Mouse (Mus musculus): ENCODE data around the gene Rcan2.

Rcan2 gene

DNA sequence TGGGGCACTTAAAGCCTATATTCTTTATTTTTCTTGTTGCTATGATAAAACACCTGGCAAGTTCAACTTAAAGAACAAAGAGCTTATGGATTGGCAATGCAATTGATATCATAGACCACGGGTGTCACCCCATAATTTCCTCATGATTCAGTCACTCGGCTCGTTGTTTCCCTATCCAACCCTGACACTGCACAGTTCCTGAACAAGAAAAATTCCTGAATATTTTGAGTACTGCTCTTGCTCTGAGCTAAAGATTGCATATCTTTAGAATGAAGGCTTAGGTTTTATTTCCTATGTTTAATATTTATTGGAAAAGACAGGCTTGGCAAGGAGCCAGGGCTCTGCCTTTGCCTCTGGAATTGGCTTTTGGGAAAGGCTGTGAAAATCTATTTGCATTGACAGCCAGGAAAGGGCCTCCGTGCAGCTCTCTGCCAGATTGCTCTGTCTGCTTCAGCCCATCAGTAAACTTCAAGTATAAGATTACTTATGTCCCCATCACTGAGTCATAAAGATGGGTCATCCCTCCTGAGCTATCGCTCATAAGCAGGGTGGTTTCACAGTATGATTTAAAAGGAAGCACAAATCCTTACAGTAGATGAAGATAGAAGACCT lies 188.3 kb downstream of the Rcan2 start:
- in situ Hi-C loops (cut with MboI; ENCODE audit: low pct_unique_long_range_greater_than_20kb in 1 of 2, low sequenced_read_pairs in 2 of 2, unreplicated experiment in 1 of 2): no loop called here

- in situ Hi-C loops (cut with MboI; ENCODE audit: low pct_unique_long_range_greater_than_20kb in 1 of 2, low sequenced_read_pairs in 2 of 2, unreplicated experiment in 1 of 2): no loop called here
These were observed 189.8 kb downstream of the Rcan2 start for GRCm38 (mm10) chr17:43990957-43991383.

DNA sequence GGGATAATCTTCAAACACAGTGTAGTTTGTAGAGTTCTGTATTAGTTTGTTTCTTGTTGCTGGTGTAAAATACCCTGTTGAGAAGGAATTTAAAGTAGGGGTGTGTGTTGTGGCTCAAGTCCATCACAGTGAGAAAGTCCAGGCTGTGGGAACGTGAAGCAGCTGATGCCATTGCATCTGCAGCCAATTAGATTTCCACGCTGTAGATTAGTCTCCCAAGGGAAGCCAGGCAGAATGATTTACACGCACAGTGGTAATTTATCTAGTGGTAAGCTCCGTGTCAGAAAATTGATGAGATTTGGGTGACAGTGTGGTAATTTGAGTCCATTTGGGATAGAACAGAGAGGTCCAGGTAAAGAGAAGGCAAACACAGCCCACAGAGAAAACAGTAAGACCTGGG lies 192.9 kb downstream of the Rcan2 start:
- in situ Hi-C loops (cut with MboI; ENCODE audit: low pct_unique_long_range_greater_than_20kb in 1 of 2, low sequenced_read_pairs in 2 of 2, unreplicated experiment in 1 of 2): no loop called here

DNA sequence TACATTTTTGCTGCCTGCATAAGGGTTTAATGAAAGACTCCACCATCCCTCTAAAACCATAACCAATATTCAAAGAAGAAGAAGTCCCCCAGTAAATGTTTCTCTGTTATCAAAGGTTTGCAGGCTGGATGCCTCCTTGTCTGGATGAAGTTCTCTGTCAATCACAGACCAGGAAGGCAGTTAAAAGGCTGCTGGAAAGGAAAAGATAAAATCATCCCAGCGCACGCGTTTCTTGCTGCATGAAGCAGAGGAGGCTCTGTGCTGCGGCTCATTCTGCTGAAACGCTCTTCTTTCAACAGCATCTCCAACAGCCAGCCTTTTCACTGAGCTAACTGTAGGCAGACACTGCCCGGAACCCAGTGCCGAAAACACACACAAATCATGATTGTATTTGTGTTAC lies 196.4 kb downstream of the Rcan2 start:
- in situ Hi-C loops (cut with MboI; ENCODE audit: low pct_unique_long_range_greater_than_20kb in 1 of 2, low sequenced_read_pairs in 2 of 2, unreplicated experiment in 1 of 2): no loop called here

DNA sequence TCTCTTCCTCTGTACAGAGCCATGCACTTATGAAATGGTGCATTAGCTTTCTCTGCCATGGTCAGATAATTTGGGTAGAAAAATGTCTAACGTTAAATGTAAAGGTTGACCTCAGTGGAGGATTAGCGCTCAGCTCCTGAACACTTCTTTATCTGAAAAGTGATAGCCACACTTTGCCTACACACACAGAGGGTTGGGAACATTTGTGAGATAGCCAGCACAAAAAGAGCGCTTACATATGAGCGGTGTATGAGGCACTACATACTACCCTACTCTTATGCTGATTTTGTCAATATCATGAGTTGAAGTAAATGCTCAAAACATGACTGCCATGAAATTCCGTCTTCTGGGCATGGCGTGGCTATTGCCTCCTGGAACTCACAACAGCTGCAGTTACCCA lies 196.9 kb downstream of the Rcan2 start:
- in situ Hi-C loops (cut with MboI; ENCODE audit: low pct_unique_long_range_greater_than_20kb in 1 of 2, low sequenced_read_pairs in 2 of 2, unreplicated experiment in 1 of 2): no loop called here

- in situ Hi-C loops (cut with MboI; ENCODE audit: low pct_unique_long_range_greater_than_20kb in 1 of 2, low sequenced_read_pairs in 2 of 2, unreplicated experiment in 1 of 2): no loop called here
These were observed 203.2 kb downstream of the Rcan2 start for GRCm38 (mm10) chr17:44004401-44004800.

GRCm38 (mm10) chr17:44007411-44007810 lies 206.3 kb downstream of the Rcan2 start:
- in situ Hi-C loops (cut with MboI; ENCODE audit: low pct_unique_long_range_greater_than_20kb in 1 of 2, low sequenced_read_pairs in 2 of 2, unreplicated experiment in 1 of 2): no loop called here

GRCm38 (mm10) chr17:44011917-44012316 lies 210.8 kb downstream of the Rcan2 start:
- in situ Hi-C loops (cut with MboI; ENCODE audit: low pct_unique_long_range_greater_than_20kb in 1 of 2, low sequenced_read_pairs in 2 of 2, unreplicated experiment in 1 of 2): no loop called here

DNA sequence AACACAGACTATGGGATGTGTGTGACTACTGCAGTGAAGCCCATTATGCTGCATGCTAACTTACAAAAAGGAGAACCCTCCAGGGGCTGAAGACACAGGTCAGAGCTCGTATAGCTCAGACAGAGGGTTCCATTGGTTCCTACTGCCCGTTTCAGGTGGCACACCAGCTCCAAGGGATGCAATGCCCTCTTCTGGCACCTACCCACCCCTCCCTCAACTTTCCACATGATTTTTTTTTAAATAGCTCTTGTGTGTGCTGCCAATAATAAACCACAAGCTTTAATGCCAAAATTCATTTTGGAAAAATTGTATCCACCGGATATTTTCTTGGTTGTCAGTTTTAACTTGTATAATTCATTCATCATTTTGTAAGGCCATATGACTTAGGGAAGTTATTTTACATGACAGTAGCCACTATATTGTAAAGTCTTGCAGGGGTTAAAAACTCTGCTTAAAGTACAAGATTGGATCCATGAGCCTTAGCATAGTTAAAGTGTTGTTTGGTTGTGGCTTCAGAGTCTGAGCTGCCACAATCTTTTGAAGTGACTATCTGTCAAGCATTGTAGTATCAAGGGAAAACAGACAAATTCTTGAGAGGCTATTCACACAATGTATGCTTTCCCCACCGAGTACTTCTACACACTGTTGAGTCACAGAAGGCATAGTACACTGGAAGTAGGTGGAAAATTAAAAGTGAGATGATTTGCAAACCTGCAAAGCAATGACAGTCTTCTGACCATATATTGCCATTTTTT lies 212.8 kb downstream of the Rcan2 start:
- in situ Hi-C loops (cut with MboI; ENCODE audit: low pct_unique_long_range_greater_than_20kb in 1 of 2, low sequenced_read_pairs in 2 of 2, unreplicated experiment in 1 of 2): no loop called here

DNA sequence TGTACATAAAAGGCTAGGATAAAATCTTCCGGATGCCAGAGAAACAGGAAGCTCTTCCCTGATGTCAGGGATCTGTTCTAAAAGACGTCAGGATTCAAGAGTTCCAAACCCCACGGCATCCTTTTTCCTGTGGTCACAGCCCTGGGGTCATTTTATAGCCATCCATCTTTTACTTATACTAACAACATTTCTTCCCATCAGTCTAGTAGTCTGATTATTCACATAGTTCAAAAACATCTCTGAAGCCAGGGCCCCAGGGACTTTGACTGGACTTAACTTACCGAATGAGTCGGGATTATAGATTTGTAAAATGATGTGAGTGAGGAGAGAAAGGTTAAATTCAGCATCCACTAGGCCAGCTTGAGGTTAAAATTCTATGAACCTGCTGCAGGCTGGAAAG lies 215.2 kb downstream of the Rcan2 start:
- in situ Hi-C loops (cut with MboI; ENCODE audit: low pct_unique_long_range_greater_than_20kb in 1 of 2, low sequenced_read_pairs in 2 of 2, unreplicated experiment in 1 of 2): no loop called here

- in situ Hi-C loops (cut with MboI; ENCODE audit: low pct_unique_long_range_greater_than_20kb in 1 of 2, low sequenced_read_pairs in 2 of 2, unreplicated experiment in 1 of 2): no loop called here
These were observed 219.6 kb downstream of the Rcan2 start for GRCm38 (mm10) chr17:44020707-44021220.

DNA sequence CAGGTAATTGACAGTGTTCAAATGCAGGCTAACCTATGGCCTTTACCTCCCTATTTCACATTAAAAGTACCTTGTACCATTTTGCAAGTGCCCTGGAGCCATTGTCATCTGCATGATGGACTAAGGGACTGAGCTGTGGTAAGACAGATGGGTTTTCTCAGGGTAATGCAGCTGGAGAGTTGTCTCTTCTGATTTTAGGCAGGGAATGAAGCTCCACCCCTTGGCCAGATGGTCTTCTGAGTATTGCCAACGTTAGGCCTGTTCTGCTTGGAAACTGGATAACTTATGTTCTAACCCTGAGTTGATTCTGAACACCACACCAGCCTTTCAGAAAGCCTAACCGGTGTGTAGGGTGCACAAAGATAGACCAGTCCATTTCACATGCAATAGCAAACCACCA lies 222.7 kb downstream of the Rcan2 start:
- in situ Hi-C loops (cut with MboI; ENCODE audit: low pct_unique_long_range_greater_than_20kb in 1 of 2, low sequenced_read_pairs in 2 of 2, unreplicated experiment in 1 of 2): no loop called here

DNA sequence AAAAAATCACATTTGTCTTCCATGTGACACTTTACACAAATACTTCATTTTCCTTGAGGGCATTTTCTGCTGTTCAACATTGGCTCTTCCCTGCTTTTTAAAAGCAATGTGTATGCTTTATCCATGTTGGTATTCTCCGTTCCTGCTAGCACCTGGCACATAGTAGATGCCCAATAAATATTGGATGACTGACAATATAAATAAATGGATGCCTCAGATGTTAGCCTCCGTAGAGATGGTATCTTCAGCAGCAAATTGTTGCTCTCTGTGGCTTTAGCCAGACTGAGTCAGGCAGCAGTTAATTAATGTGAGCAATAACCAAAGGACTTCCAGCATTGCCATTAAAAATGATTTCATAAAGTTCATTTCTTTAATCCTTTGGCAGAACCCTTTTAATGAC lies 223.9 kb downstream of the Rcan2 start:
- in situ Hi-C loops (cut with MboI; ENCODE audit: low pct_unique_long_range_greater_than_20kb in 1 of 2, low sequenced_read_pairs in 2 of 2, unreplicated experiment in 1 of 2): no loop called here

GRCm38 (mm10) chr17:44025935-44026334 lies 224.8 kb downstream of the Rcan2 start:
- in situ Hi-C loops (cut with MboI; ENCODE audit: low pct_unique_long_range_greater_than_20kb in 1 of 2, low sequenced_read_pairs in 2 of 2, unreplicated experiment in 1 of 2): no loop called here

DNA sequence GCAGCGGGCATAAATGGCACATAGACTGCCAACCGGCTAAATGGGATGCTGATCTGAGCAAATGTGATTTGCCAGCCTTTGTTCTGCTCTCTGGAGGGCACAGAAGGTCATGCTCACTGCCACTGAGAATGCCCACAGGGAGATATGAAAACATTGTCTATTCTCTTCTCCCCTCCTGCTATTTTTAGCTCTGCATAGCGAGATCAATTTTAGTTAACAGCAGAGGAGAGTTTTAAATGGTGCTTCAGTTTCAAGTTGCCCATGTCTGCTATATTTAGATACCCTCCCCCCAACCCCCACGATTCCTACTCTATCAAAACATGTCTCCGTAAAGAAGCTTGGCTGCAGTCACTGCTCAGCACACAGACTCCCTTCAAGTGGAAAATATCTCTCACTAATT lies 225.2 kb downstream of the Rcan2 start:
- in situ Hi-C loops (cut with MboI; ENCODE audit: low pct_unique_long_range_greater_than_20kb in 1 of 2, low sequenced_read_pairs in 2 of 2, unreplicated experiment in 1 of 2): no loop called here

GRCm38 (mm10) chr17:44026786-44027185 lies 225.6 kb downstream of the Rcan2 start:
- in situ Hi-C loops (cut with MboI; ENCODE audit: low pct_unique_long_range_greater_than_20kb in 1 of 2, low sequenced_read_pairs in 2 of 2, unreplicated experiment in 1 of 2): no loop called here

DNA sequence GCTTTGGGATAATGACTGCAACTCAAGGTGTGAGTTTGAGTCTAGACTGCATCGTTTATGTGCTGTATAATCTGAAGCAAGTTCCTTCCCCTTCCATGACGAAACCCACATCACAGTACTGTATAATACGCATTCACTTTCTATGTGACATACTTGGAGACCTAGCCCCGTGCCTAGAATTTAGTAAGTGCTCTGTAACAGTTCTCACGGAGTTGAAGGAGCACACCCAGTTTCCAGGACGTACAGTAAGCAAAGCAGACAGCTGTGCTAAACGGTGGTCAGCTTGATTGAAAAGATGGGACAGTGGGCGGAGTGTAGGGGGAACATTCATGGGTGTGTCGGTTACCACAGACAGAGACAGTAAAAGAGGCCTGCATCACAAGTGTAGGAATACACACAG lies 226.2 kb downstream of the Rcan2 start:
- in situ Hi-C loops (cut with MboI; ENCODE audit: low pct_unique_long_range_greater_than_20kb in 1 of 2, low sequenced_read_pairs in 2 of 2, unreplicated experiment in 1 of 2): no loop called here

GRCm38 (mm10) chr17:44029616-44030015 lies 228.5 kb downstream of the Rcan2 start:
- in situ Hi-C loops (cut with MboI; ENCODE audit: low pct_unique_long_range_greater_than_20kb in 1 of 2, low sequenced_read_pairs in 2 of 2, unreplicated experiment in 1 of 2): loop anchor here in 1 of 2 experiments (10.0 kb wide), 1 partner anchor 145 kb away; no protein-coding TSS in a partner anchor

DNA sequence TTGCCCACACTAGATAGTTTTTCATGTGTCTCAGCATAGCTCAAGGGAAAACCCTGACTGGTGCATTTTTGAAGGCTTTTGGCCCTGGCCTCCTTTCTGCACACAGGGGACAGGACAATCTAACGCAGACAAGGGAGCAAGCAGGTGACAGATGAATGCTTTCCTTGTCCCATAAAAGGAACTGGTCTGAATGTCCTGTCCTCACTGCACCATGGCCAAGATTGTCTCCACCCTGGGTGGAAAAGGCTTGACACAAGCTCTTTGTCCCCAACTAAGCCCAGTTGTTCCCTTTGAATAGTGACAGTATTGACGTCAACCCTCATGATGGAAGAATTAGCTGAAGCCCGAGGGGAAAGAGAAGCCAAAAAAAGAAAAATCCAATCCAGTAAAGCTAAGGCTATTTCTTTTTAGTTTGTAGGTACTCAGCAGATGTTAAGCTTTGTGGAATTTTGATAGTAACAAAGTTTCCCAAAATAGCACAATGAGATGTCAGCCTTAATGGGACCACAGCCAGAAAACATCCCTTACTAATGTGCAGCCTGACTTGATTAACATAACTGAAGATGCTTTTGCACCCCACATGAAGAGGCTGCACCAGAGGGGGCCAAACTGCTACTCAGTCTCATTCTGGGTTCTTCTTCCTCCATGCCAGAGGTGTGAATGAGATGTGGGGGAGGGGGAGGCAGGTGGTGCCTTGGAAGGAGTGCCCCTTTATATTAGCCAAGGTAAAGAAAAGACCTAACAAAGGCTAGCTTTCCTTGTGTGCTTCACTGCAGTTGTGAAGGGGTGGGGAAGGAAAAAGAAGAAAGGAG lies 229.8 kb downstream of the Rcan2 start:
- in situ Hi-C loops (cut with MboI; ENCODE audit: low pct_unique_long_range_greater_than_20kb in 1 of 2, low sequenced_read_pairs in 2 of 2, unreplicated experiment in 1 of 2): loop anchor here in 1 of 2 experiments (10.0 kb wide), 1 partner anchor 146 kb away; no protein-coding TSS in a partner anchor

Data from mouse embryonic stem cell (cell line).